Mouse (Mus musculus) CH12.LX (cell line): ENCODE measurements at regions not wholly inside any gene's neighbourhood (a gene's known extent, or its start where the extent isn't known, plus 50 kb on each side); places are given as distances from the start of the nearest gene placed in this dataset.

Experiments
- DNase-seq: peaks from one replicate; pipeline ENCODE4 v3.0.0-alpha.2; 2013; ENCODE audit errors: extremely low read depth
- H3K27ac ChIP-seq: 2 replicates; pipeline ENCODE4 v1.5.1; 2012; ENCODE audit warnings: low read depth, mild to moderate bottlenecking, control low read depth, moderate library complexity; ENCODE audit not compliant: insufficient read depth
- H3K27me3 ChIP-seq: replicated peaks from 2 replicates; pipeline ENCODE3; 2012; ENCODE audit warnings: inconsistent platforms
- H3K36me3 ChIP-seq, 2 experiments: replicated peaks in 1 of 2; 2 replicates each; pipeline versions ENCODE3 to v1.6.1; 2012; ENCODE audit warnings: inconsistent platforms in 1 of 2, low read length in 1 of 2, mild to moderate bottlenecking in 1 of 2, mixed read lengths in 1 of 2, moderate library complexity in 1 of 2; ENCODE audit not compliant: control insufficient read depth in 1 of 2, insufficient read depth in 1 of 2
- H3K4me1 ChIP-seq, 2 experiments: 2 replicates each; pipeline ENCODE4 v1.6.1; 2012; ENCODE audit warnings: inconsistent platforms in 1 of 2, moderate library complexity in 1 of 2; ENCODE audit not compliant: insufficient read depth in 2 of 2, control insufficient read depth in 1 of 2
- H3K4me2 ChIP-seq: 2 replicates; pipeline ENCODE4 v1.6.1; 2012; ENCODE audit warnings: low read depth, mild to moderate bottlenecking, control low read depth; ENCODE audit not compliant: poor library complexity, insufficient read depth, severe bottlenecking
- H3K4me3 ChIP-seq, 3 experiments: fragments of 150-350 bp in 1 of 3; sonication (generic) in 1 of 3; replicated peaks in 1 of 3; 2 replicates each; pipeline versions ENCODE3 to v1.5.1; 2011 to 2012; ENCODE audit warnings: low read depth in 2 of 3, low read length in 2 of 3, mild to moderate bottlenecking in 2 of 3, moderate library complexity in 2 of 3, control low read depth in 1 of 3, improper control_type of control experiment in 1 of 3, inconsistent platforms in 1 of 3, mixed read lengths in 1 of 3; ENCODE audit not compliant: poor library complexity in 1 of 3
- H3K79me2 ChIP-seq: replicated peaks from 2 replicates; pipeline ENCODE4 v1.6.1; 2012; ENCODE audit warnings: mild to moderate bottlenecking, moderate library complexity; ENCODE audit not compliant: control insufficient read depth, poor library complexity, insufficient read depth, severe bottlenecking; ENCODE audit errors: extremely low read depth
- H3K9ac ChIP-seq: 2 replicates; pipeline ENCODE4 v1.6.1; 2012; ENCODE audit warnings: low read depth, mild to moderate bottlenecking, control low read depth, moderate library complexity; ENCODE audit not compliant: insufficient read depth
- H3K9me3 ChIP-seq: replicated peaks from 2 replicates; pipeline ENCODE3; 2012; ENCODE audit warnings: low read length, inconsistent platforms, mixed read lengths
- BHLHE40 ChIP-seq: IDR thresholded peaks from 2 replicates; pipeline ENCODE4 v1.6.1; 2011; ENCODE audit warnings: mild to moderate bottlenecking, low read depth, low read length, improper control_type of control experiment
- CHD1 ChIP-seq: IDR thresholded peaks from 2 replicates; pipeline ENCODE4 v1.6.1; 2012; ENCODE audit warnings: low read depth, low read length, improper control_type of control experiment, inconsistent platforms
- CHD2 ChIP-seq: IDR thresholded peaks from 2 replicates; pipeline ENCODE4 v1.6.1; 2011; ENCODE audit warnings: low read length, improper control_type of control experiment
- E2F4 ChIP-seq: IDR thresholded peaks from 2 replicates; pipeline ENCODE4 v1.6.1; 2011; ENCODE audit warnings: low read depth, low read length, improper control_type of control experiment; ENCODE audit not compliant: insufficient replicate concordance
- ELF1 ChIP-seq: IDR thresholded peaks from 2 replicates; pipeline ENCODE4 v1.6.1; 2014; ENCODE audit warnings: low read depth, mild to moderate bottlenecking, inconsistent platforms, low read length, improper control_type of control experiment
- EP300 ChIP-seq: IDR thresholded peaks from 2 replicates; pipeline ENCODE4 v1.6.1; 2011; ENCODE audit warnings: low read length, improper control_type of control experiment
- ETS1 ChIP-seq: conservative IDR thresholded peaks from 2 replicates; pipeline ENCODE4 v1.6.1; 2012; ENCODE audit warnings: low read depth, mild to moderate bottlenecking, inconsistent platforms, low read length, improper control_type of control experiment, moderate library complexity
- GABPA ChIP-seq: IDR thresholded peaks from 2 replicates; pipeline ENCODE4 v1.6.1; 2012; ENCODE audit warnings: low read depth, low read length, improper control_type of control experiment, inconsistent platforms; ENCODE audit not compliant: insufficient replicate concordance
- IRF4 ChIP-seq: IDR thresholded peaks from 2 replicates; pipeline ENCODE4 v1.6.1; 2014; ENCODE audit warnings: low read depth, mild to moderate bottlenecking, inconsistent platforms, low read length, improper control_type of control experiment
- JUN ChIP-seq: IDR thresholded peaks from 2 replicates; pipeline ENCODE4 v1.6.1; 2011; ENCODE audit warnings: low read depth, mild to moderate bottlenecking, low read length, improper control_type of control experiment, moderate library complexity; ENCODE audit not compliant: insufficient read depth
- JUND ChIP-seq: conservative IDR thresholded peaks from 2 replicates; pipeline ENCODE4 v1.6.1; 2011; ENCODE audit warnings: low read depth, low read length, improper control_type of control experiment
- KAT2A ChIP-seq: IDR thresholded peaks from 2 replicates; pipeline ENCODE4 v1.6.1; 2012; ENCODE audit warnings: low read length, improper control_type of control experiment, inconsistent platforms; ENCODE audit not compliant: insufficient replicate concordance
- MAFK ChIP-seq: IDR thresholded peaks from 2 replicates; pipeline ENCODE4 v1.6.1; 2011; ENCODE audit warnings: low read length, improper control_type of control experiment; ENCODE audit not compliant: insufficient replicate concordance
- MAX ChIP-seq: IDR thresholded peaks from 2 replicates; pipeline ENCODE4 v1.6.1; 2011; ENCODE audit warnings: low read length, improper control_type of control experiment
- MEF2A ChIP-seq: IDR thresholded peaks from 2 replicates; pipeline ENCODE4 v1.6.1; 2014; ENCODE audit warnings: low read depth, mild to moderate bottlenecking, inconsistent platforms, low read length, improper control_type of control experiment, borderline replicate concordance
- MXI1 ChIP-seq: IDR thresholded peaks from 2 replicates; pipeline ENCODE4 v1.6.1; 2011; ENCODE audit warnings: mild to moderate bottlenecking, low read depth, low read length, improper control_type of control experiment
- MYC ChIP-seq: IDR thresholded peaks from 2 replicates; pipeline ENCODE4 v1.6.1; 2011; ENCODE audit warnings: low read depth, mild to moderate bottlenecking, improper control_type of control experiment, low read length
- NELFE ChIP-seq: IDR thresholded peaks from 2 replicates; pipeline ENCODE4 v1.6.1; 2011; ENCODE audit warnings: low read depth, low read length, improper control_type of control experiment
- NRF1 ChIP-seq: IDR thresholded peaks from 2 replicates; pipeline ENCODE4 v1.6.1; 2014; ENCODE audit warnings: low read depth, mild to moderate bottlenecking, inconsistent platforms, low read length, improper control_type of control experiment, moderate library complexity
- PAX5 ChIP-seq: IDR thresholded peaks from 2 replicates; pipeline ENCODE4 v1.6.1; 2012; ENCODE audit warnings: low read length, inconsistent platforms, mixed read lengths
- POLR2A ChIP-seq: IDR thresholded peaks from 2 replicates; pipeline ENCODE4 v1.6.1; 2011; ENCODE audit warnings: low read depth, mild to moderate bottlenecking, improper control_type of control experiment, low read length
- POLR2AphosphoS2 ChIP-seq: IDR thresholded peaks from 2 replicates; pipeline ENCODE4 v1.6.1; 2011; ENCODE audit warnings: low read depth, low read length, improper control_type of control experiment
- RAD21 ChIP-seq: IDR thresholded peaks from 2 replicates; pipeline ENCODE4 v1.6.1; 2011; ENCODE audit warnings: low read depth, mild to moderate bottlenecking, low read length, improper control_type of control experiment, moderate library complexity
- RCOR1 ChIP-seq: conservative IDR thresholded peaks from 2 replicates; pipeline ENCODE4 v1.6.1; 2012; ENCODE audit warnings: low read depth, mild to moderate bottlenecking, inconsistent platforms, low read length, improper control_type of control experiment
- SIN3A ChIP-seq: IDR thresholded peaks from 2 replicates; pipeline ENCODE4 v1.6.1; 2012; ENCODE audit warnings: low read length, improper control_type of control experiment, inconsistent platforms
- SMC3 ChIP-seq: IDR thresholded peaks from 2 replicates; pipeline ENCODE4 v1.6.1; 2011; ENCODE audit warnings: low read depth, low read length, improper control_type of control experiment
- TBP ChIP-seq: conservative IDR thresholded peaks from 2 replicates; pipeline ENCODE4 v1.6.1; 2011; ENCODE audit warnings: low read depth, low read length, improper control_type of control experiment
- TCF12 ChIP-seq: IDR thresholded peaks from 2 replicates; pipeline ENCODE4 v1.6.1; 2014; ENCODE audit warnings: low read depth, mild to moderate bottlenecking, inconsistent platforms, low read length, improper control_type of control experiment
- UBTF ChIP-seq: IDR thresholded peaks from 2 replicates; pipeline ENCODE4 v1.6.1; 2012; ENCODE audit warnings: low read depth, mild to moderate bottlenecking, inconsistent platforms, low read length, improper control_type of control experiment, moderate library complexity
- USF1 ChIP-seq: IDR thresholded peaks from 2 replicates; pipeline ENCODE4 v1.6.1; 2014; ENCODE audit warnings: low read depth, mild to moderate bottlenecking, inconsistent platforms, low read length, improper control_type of control experiment
- ZC3H11A ChIP-seq: IDR thresholded peaks from 2 replicates; pipeline ENCODE4 v1.6.1; 2012; ENCODE audit warnings: low read depth, mild to moderate bottlenecking, inconsistent platforms, low read length, improper control_type of control experiment
- ZKSCAN1 ChIP-seq: IDR thresholded peaks from 2 replicates; pipeline ENCODE4 v1.6.1; 2012; ENCODE audit warnings: low read depth, inconsistent platforms, low read length, improper control_type of control experiment, borderline replicate concordance
- ZMIZ1 ChIP-seq: IDR thresholded peaks from 2 replicates; pipeline ENCODE4 v1.6.1; 2012; ENCODE audit warnings: low read depth, mild to moderate bottlenecking, inconsistent platforms, low read length, improper control_type of control experiment
- ZNF384 ChIP-seq: IDR thresholded peaks from 2 replicates; pipeline ENCODE4 v1.6.1; 2012; ENCODE audit warnings: low read depth, low read length, improper control_type of control experiment, inconsistent platforms
- dilution Hi-C: fragments of 300-500 bp; cut with MboI; formaldehyde crosslinking; loops from 2 replicates; pipeline ENCODE4 v1.14.3; 2020; ENCODE audit warnings: low sequenced_read_pairs; ENCODE audit not compliant: extremely low pct_unique_long_range_greater_than_20kb, extremely low pct_ligation_motif_present
- in situ Hi-C: fragments of 300-500 bp; cut with MboI; formaldehyde crosslinking; loops from 3 replicates; pipeline ENCODE4 v1.14.3; 2019; ENCODE audit warnings: low sequenced_read_pairs, low pct_ligation_motif_present, low pct_unique_long_range_greater_than_20kb, mixed read lengths

- TF ChIP-seq KAT2A: no peak
- 0 out of 2 replicates have a peak, but pooled peaks have one; percentile 21 for TF ChIP-seq CHD2
- TF ChIP-seq JUN: peak; percentile 44; the same call in 1 of the 2 replicates
- TF ChIP-seq TBP: peak; percentile 81
- TF ChIP-seq RCOR1: peak; percentile 54; the same call in 1 of the 2 replicates
- TF ChIP-seq PAX5: no peak
- no peak for TF ChIP-seq NELFE
- no peak for TF ChIP-seq ZKSCAN1
- TF ChIP-seq E2F4: no peak
- no peak for TF ChIP-seq POLR2A
Observed at GRCm38 (mm10) chr13:84378553-84379332, 156.6 kb downstream of the Tmem161b start (continued).

DNA sequence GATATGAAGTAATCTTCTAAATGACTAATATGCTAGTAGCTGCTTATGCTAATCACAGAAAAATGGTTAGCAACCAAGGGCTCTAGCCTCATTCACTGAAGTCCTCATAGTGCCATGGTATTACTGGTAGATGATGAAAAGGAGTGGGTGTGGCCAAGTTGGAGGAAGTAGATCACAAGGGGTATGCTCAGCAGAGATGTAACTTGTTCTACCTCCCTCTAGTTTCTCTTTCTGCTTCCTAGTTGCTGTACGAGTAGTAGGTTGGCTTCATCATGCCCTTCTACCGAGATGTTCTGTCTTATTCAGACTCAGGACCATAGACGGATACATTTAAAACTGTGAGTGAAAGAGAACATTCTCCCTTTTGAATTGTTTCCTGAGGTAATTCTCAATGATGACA is 169.5 kb downstream of the Tmem161b start:
- Histone ChIP-seq H3K27ac (no peak overlapping the region), H3K4me1 (peaks cover 5 to 40% of the 10 kb centered on the region in 2 experiments; a peak in 3 of 4 replicates), H3K9me3 (no peaks in the 10 kb centered on the region), H3K9ac (peak overlapping the region; percentile 69; the same call in 1 of the 2 replicates), H3K4me2 (peak overlapping the region; percentile 18; the same call in 1 of the 2 replicates), H3K36me3 (peaks cover 11 to 21% of the 10 kb centered on the region in 2 experiments), H3K79me2 (peaks cover 5% of the 10 kb centered on the region; the same call in 1 of the 2 replicates), H3K27me3 (no peaks in the 10 kb centered on the region), H3K4me3 (peak overlapping the region; percentile 52 to 64 (median 57))
- in situ Hi-C loops (no loop called here), dilution Hi-C loops (no loop called here)
- peak; percentile 89 for DNase-seq
- TF ChIP-seq MEF2A (0 out of 2 replicates have a peak, but pooled peaks have one; percentile 23), NRF1 (no peak), KAT2A (no peak), JUND (0 out of 2 replicates have a peak, but pooled peaks have one; percentile 7), EP300 (no peak), RCOR1 (no peak), MAX (no peak), USF1 (no peak), TBP (peak; percentile 96), CHD1 (peak; percentile 5; the same call in 1 of the 2 replicates), CHD2 (no peak), ZNF384 (no peak), ZC3H11A (no peak), GABPA (no peak), JUN (no peak), NELFE (peak; percentile 82), ELF1 (peak; percentile 75), POLR2A (peak; percentile 79), ZMIZ1 (peak; percentile 69; the same call in 1 of the 2 replicates), SMC3 (no peak), IRF4 (no peak), UBTF (no peak), MYC (no peak), MAFK (no peak), BHLHE40 (no peak), PAX5 (no peak), TCF12 (peak; percentile 68; the same call in 1 of the 2 replicates), RAD21 (no peak), MXI1 (no peak; the same call in 1 of the 2 replicates), POLR2AphosphoS2 (peak; percentile 71; the same call in 1 of the 2 replicates), ETS1 (no peak), SIN3A (peak; percentile 16; the same call in 1 of the 2 replicates)
